Mouse (Mus musculus) heart, embryonic 11.5 days (tissue): ENCODE measurements at regions not wholly inside any gene's neighbourhood (a gene's known extent, or its start where the extent isn't known, plus 50 kb on each side); places are given as distances from the start of the nearest gene placed in this dataset.

Experiments used
- ATAC-seq: fragments of 200-750 bp; cut with Nextera tagmentation; replicated peaks from 2 replicates; pipeline ENCODE4 v1.8.0; 2017; ENCODE audit warnings: moderate library complexity; ENCODE audit not compliant: insufficient number of reproducible peaks, low FRiP score, low TSS enrichment
- H3K27ac ChIP-seq: fragments of 300-500 bp; sonication (generic); 2 replicates; pipeline ENCODE4 v1.5.1; 2014; ENCODE audit warnings: mild to moderate bottlenecking, low read depth, low read length
- H3K27me3 ChIP-seq: fragments of 300-500 bp; sonication (generic); 2 replicates; pipeline ENCODE4 v1.6.1; 2014; ENCODE audit warnings: mild to moderate bottlenecking, low read length, mixed read lengths; ENCODE audit not compliant: control insufficient read depth, insufficient read depth
- H3K36me3 ChIP-seq: fragments of 300-500 bp; sonication (generic); 2 replicates; pipeline ENCODE4 v1.6.1; 2014; ENCODE audit warnings: mild to moderate bottlenecking, low read length, moderate library complexity, mixed read lengths; ENCODE audit not compliant: control insufficient read depth, insufficient read depth
- H3K4me1 ChIP-seq: fragments of 300-500 bp; sonication (generic); 2 replicates; pipeline ENCODE4 v1.6.1; 2014; ENCODE audit warnings: low read length; ENCODE audit not compliant: control insufficient read depth, insufficient read depth
- H3K4me2 ChIP-seq: fragments of 300-500 bp; sonication (generic); 2 replicates; pipeline ENCODE4 v1.6.1; 2014; ENCODE audit warnings: mild to moderate bottlenecking, moderate library complexity
- H3K4me3 ChIP-seq: fragments of 300-500 bp; sonication (generic); 2 replicates; pipeline ENCODE4 v1.5.1; 2014; ENCODE audit warnings: low read depth, low read length
- H3K9ac ChIP-seq: fragments of 300-500 bp; sonication (generic); 2 replicates; pipeline ENCODE4 v1.6.1; 2014; ENCODE audit warnings: mild to moderate bottlenecking, low read depth, low read length, moderate library complexity
- H3K9me3 ChIP-seq: fragments of 300-500 bp; sonication (generic); replicated peaks from 2 replicates; pipeline ENCODE4 v1.6.1; 2016; ENCODE audit warnings: low read length; ENCODE audit not compliant: control insufficient read depth
- WGBS: fragments of 180-500 bp; shearing (Covaris S2); extraction: QIAGEN DNeasy Blood & Tissue Kit; methylation state at CpG from one replicate; pipeline ENCODE4 v1.1.7; 2014; ENCODE audit not compliant: insufficient replicate concordance; 5-methylcytosine and 5-hydroxymethylcytosine counted together

GRCm38 (mm10) chr13:82066174-82066573 is 283.3 kb downstream of the Cetn3 start:
- 48% methylated on average over 1 of the region's 1 CpGs for WGBS
- H3K9me3 ChIP-seq, result no peaks in the 10 kb centered on the region
- no peak overlapping the region for H3K4me3 ChIP-seq
- ATAC-seq, result no peak
- no peak overlapping the region for H3K9ac ChIP-seq
- no peak overlapping the region for H3K4me2 ChIP-seq
- H3K4me1 ChIP-seq, result no peaks in the 10 kb centered on the region
- no peak overlapping the region for H3K27ac ChIP-seq
- H3K36me3 ChIP-seq, result no peaks in the 10 kb centered on the region
- no peaks in the 10 kb centered on the region for H3K27me3 ChIP-seq

GRCm38 (mm10) chr13:82066674-82067270 is 283.9 kb downstream of the Cetn3 start:
- Histone ChIP-seq H3K27ac (no peak overlapping the region), H3K4me1 (no peaks in the 10 kb centered on the region), H3K4me3 (no peak overlapping the region), H3K9ac (no peak overlapping the region), H3K27me3 (no peaks in the 10 kb centered on the region), H3K4me2 (no peak overlapping the region), H3K36me3 (no peaks in the 10 kb centered on the region), H3K9me3 (no peaks in the 10 kb centered on the region)
- ATAC-seq, result no peak
- 81% methylated on average over 3 of the region's 3 CpGs for WGBS

GRCm38 (mm10) chr13:82072449-82072848 is 289.6 kb downstream of the Cetn3 start:
- Histone ChIP-seq H3K27ac (no peak overlapping the region), H3K9ac (no peak overlapping the region), H3K36me3 (no peaks in the 10 kb centered on the region), H3K4me1 (no peaks in the 10 kb centered on the region), H3K4me3 (no peak overlapping the region), H3K9me3 (no peaks in the 10 kb centered on the region), H3K4me2 (no peak overlapping the region), H3K27me3 (no peaks in the 10 kb centered on the region)
- WGBS, result 94% methylated on average over 1 of the region's 1 CpGs
- no peak for ATAC-seq

- Histone ChIP-seq H3K4me3 (no peak overlapping the region), H3K4me1 (no peaks in the 10 kb centered on the region), H3K9ac (no peak overlapping the region), H3K4me2 (no peak overlapping the region), H3K9me3 (no peaks in the 10 kb centered on the region), H3K36me3 (no peaks in the 10 kb centered on the region), H3K27me3 (no peaks in the 10 kb centered on the region), H3K27ac (no peak overlapping the region)
- ATAC-seq, result no peak
Observed at GRCm38 (mm10) chr13:82073343-82073742, 290.5 kb downstream of the Cetn3 start.

- 79% methylated on average over 2 of the region's 2 CpGs for WGBS
- no peak for ATAC-seq
Observed at GRCm38 (mm10) chr13:82081375-82081774, 298.5 kb downstream of the Cetn3 start.

GRCm38 (mm10) chr13:82087635-82088034 is 304.8 kb downstream of the Cetn3 start:
- no peak for ATAC-seq
- Histone ChIP-seq H3K27ac (no peak overlapping the region), H3K4me2 (no peak overlapping the region), H3K4me3 (no peak overlapping the region), H3K36me3 (no peaks in the 10 kb centered on the region), H3K9ac (no peak overlapping the region), H3K4me1 (no peaks in the 10 kb centered on the region), H3K27me3 (no peaks in the 10 kb centered on the region), H3K9me3 (no peaks in the 10 kb centered on the region)
- 69% methylated on average over 3 of the region's 3 CpGs for WGBS

More at GRCm38 (mm10) chr13:82081375-82081774, 298.5 kb downstream of the Cetn3 start:
- H3K4me3 ChIP-seq, result no peak overlapping the region
- H3K9me3 ChIP-seq, result no peaks in the 10 kb centered on the region
- no peak overlapping the region for H3K27ac ChIP-seq
- no peaks in the 10 kb centered on the region for H3K27me3 ChIP-seq
- H3K4me2 ChIP-seq, result no peak overlapping the region
- no peaks in the 10 kb centered on the region for H3K4me1 ChIP-seq
- no peaks in the 10 kb centered on the region for H3K36me3 ChIP-seq
- no peak overlapping the region for H3K9ac ChIP-seq

- Histone ChIP-seq H3K27me3 (no peaks in the 10 kb centered on the region), H3K4me2 (no peak overlapping the region), H3K4me1 (no peaks in the 10 kb centered on the region), H3K9ac (no peak overlapping the region), H3K9me3 (no peaks in the 10 kb centered on the region), H3K27ac (no peak overlapping the region), H3K36me3 (no peaks in the 10 kb centered on the region), H3K4me3 (no peak overlapping the region)
- no peak for ATAC-seq
- 74% methylated on average over 5 of the region's 5 CpGs for WGBS
Observed at GRCm38 (mm10) chr13:82092186-82092585, 309.3 kb downstream of the Cetn3 start.

- no peaks in the 10 kb centered on the region for H3K36me3 ChIP-seq
- H3K27ac ChIP-seq, result no peak overlapping the region
- H3K27me3 ChIP-seq, result no peaks in the 10 kb centered on the region
- H3K9me3 ChIP-seq, result no peaks in the 10 kb centered on the region
- no peaks in the 10 kb centered on the region for H3K4me1 ChIP-seq
- no peak overlapping the region for H3K9ac ChIP-seq
- WGBS, result 61% methylated on average over 2 of the region's 2 CpGs
- H3K4me2 ChIP-seq, result no peak overlapping the region
- no peak for ATAC-seq
- no peak overlapping the region for H3K4me3 ChIP-seq
Observed at GRCm38 (mm10) chr13:82106032-82106431, 323.2 kb downstream of the Cetn3 start.
